Mouse (Mus musculus): ENCODE data around the gene Hmgn1.

- TF ChIP-seq POLR2AphosphoS2 (IDR thresholded peaks at IDR 0.05; ENCODE audit: low read depth, low read length) = no peak
- no peak for TF ChIP-seq POLR2A (IDR thresholded peaks at IDR 0.05; ENCODE audit: low read depth, low read length)
These were observed 21.8 kb upstream of the Hmgn1 start for GRCm38 (mm10) chr16:96149311-96149710.

Data from CH12.LX (cell line).